Mouse (Mus musculus) spleen, postnatal 14 days (tissue): ENCODE measurements around the gene Map3k20.

ENCODE experiments used
- DNase-seq, 2 experiments: peaks; one replicate each; pipeline ENCODE4 v3.0.0; 2021 to 2022; ENCODE audit warnings: low spot score in 2 of 2

Gene Map3k20

GRCm38 (mm10) chr2:72479818-72480217 lies 194.4 kb downstream of the Map3k20 start:
- no peak for DNase-seq

- DNase-seq: no peak
These were observed 206.2 kb downstream of the Map3k20 start for GRCm38 (mm10) chr2:72491650-72492049.
